Mouse (Mus musculus) cerebellum, adult 11 months (tissue): Measurements from ENCODE around the gene Rps19bp1.

Experiments
- DNase-seq: peaks from one replicate; pipeline ENCODE4 v3.0.0; 2022

The Rps19bp1 gene

GRCm38 (mm10) chr15:80256656-80257601 lies 7.2 kb downstream of the Rps19bp1 start:
- no peak for DNase-seq

- no peak for DNase-seq
Observed at GRCm38 (mm10) chr15:80256242-80256641, 7.9 kb downstream of the Rps19bp1 start.

GRCm38 (mm10) chr15:80255646-80256121 lies 8.4 kb downstream of the Rps19bp1 start:
- DNase-seq = peak; percentile 64

- DNase-seq = peak; percentile 99
Observed at GRCm38 (mm10) chr15:80254847-80255645, 9.1 kb downstream of the Rps19bp1 start, which contains the start of gene Atf4. Gene Atf4 (plus strand): TSS chr15:80255184.

GRCm38 (mm10) chr15:80254207-80254606 lies 9.9 kb downstream of the Rps19bp1 start:
- DNase-seq = no peak

- no peak for DNase-seq
Observed at GRCm38 (mm10) chr15:80253530-80253929, 10.6 kb downstream of the Rps19bp1 start.

- DNase-seq = no peak
Observed at GRCm38 (mm10) chr15:80250586-80250985, 13.5 kb downstream of the Rps19bp1 start.

GRCm38 (mm10) chr15:80249672-80250071 lies 14.4 kb downstream of the Rps19bp1 start:
- no peak for DNase-seq

GRCm38 (mm10) chr15:80248596-80248995 lies 15.5 kb downstream of the Rps19bp1 start:
- no peak for DNase-seq

- peak; percentile 53 for DNase-seq
Observed at GRCm38 (mm10) chr15:80248135-80248534, 16.0 kb downstream of the Rps19bp1 start.

GRCm38 (mm10) chr15:80235535-80235934 lies 28.6 kb downstream of the Rps19bp1 start, which contains the start of gene AC140267.1:
Gene AC140267.1 (plus strand): TSS chr15:80235835.
- no peak for DNase-seq

GRCm38 (mm10) chr15:80233733-80234509 lies 30.2 kb downstream of the Rps19bp1 start, which contains the start of gene Mief1:
Gene Mief1 (plus strand): TSS chr15:80234018.
- peak; percentile 98 for DNase-seq

GRCm38 (mm10) chr15:80233053-80233452 lies 31.1 kb downstream of the Rps19bp1 start:
- DNase-seq = peak; percentile 20

- no peak for DNase-seq
Observed at GRCm38 (mm10) chr15:80232331-80232730, 31.8 kb downstream of the Rps19bp1 start.

GRCm38 (mm10) chr15:80228071-80228800 lies 35.9 kb downstream of the Rps19bp1 start:
- DNase-seq = no peak

GRCm38 (mm10) chr15:80225796-80226195 lies 38.3 kb downstream of the Rps19bp1 start:
- peak; percentile 48 for DNase-seq

- peak; percentile 69 for DNase-seq
Observed at GRCm38 (mm10) chr15:80225208-80225607, 38.9 kb downstream of the Rps19bp1 start.

- DNase-seq = no peak
Observed at GRCm38 (mm10) chr15:80223751-80224150, 40.4 kb downstream of the Rps19bp1 start.

- DNase-seq = no peak
Observed at GRCm38 (mm10) chr15:80221031-80221430, 43.1 kb downstream of the Rps19bp1 start.

GRCm38 (mm10) chr15:80219705-80220657 lies 44.1 kb downstream of the Rps19bp1 start:
- no peak for DNase-seq
